Mouse (Mus musculus) large intestine, adult 2 months (tissue): ENCODE results near the gene Mlst8. TPM values are rescaled to one million over a fixed set of nuclear protein-coding genes. Genes with fewer than 3 reads are reported as not detected.
A peak's percentile ranks its signal among the peaks of the same experiment; 100 is the strongest.
"Not testable (repeated sequence)": the region's sequence is repeated elsewhere in the genome, so short reads cannot be mapped to it uniquely, and the experiment has no call there.

Source experiments
- DNase-seq: peaks from one replicate; pipeline ENCODE4 v3.0.0-alpha.2; 2012; ENCODE audit warnings: low read depth, low spot score
- WGBS: fragments of 180-500 bp; shearing (Covaris S2); methylation state at CpG from one replicate; pipeline ENCODE4 v1.1.7; 2018; 5-methylcytosine and 5-hydroxymethylcytosine counted together
- polyA plus RNA-seq: library from polyadenylated mRNA; depleted of rRNA; stranded (reverse); fragments of >200 nt; gene quantifications from 2 replicates; pipeline ENCODE4 v1.2.3, GENCODE M21; 2012

The Mlst8 gene
- polyA plus RNA-seq, 1 experiment, result 43.0 TPM

- under 1% methylated on average over 68 of the region's 68 CpGs for WGBS
Observed at GRCm38 (mm10) chr17:24470701-24471527, 8.0 kb downstream of the Mlst8 start.

GRCm38 (mm10) chr17:24469910-24470602 lies 8.8 kb downstream of the Mlst8 start, which contains the start of the genes E4f1 and Pgp:
Gene E4f1 (minus strand): TSS chr17:24470313.
Gene Pgp (plus strand): TSS chr17:24470392.
- DNase-seq, result peak; percentile 87
- 1% methylated on average over 75 of the region's 75 CpGs for WGBS

More at GRCm38 (mm10) chr17:24470701-24471527, 8.0 kb downstream of the Mlst8 start:
- DNase-seq, result no peak

- 18% methylated on average over 7 of the region's 7 CpGs for WGBS
- DNase-seq, result no peak
Observed at GRCm38 (mm10) chr17:24469336-24469909, 9.5 kb downstream of the Mlst8 start.

- no peak for DNase-seq
- WGBS, result 95% methylated on average over 5 of the region's 5 CpGs
Observed at GRCm38 (mm10) chr17:24468636-24469246, 10.1 kb downstream of the Mlst8 start.

GRCm38 (mm10) chr17:24463374-24464133 lies 15.3 kb downstream of the Mlst8 start:
- 28% methylated on average over 6 of the region's 6 CpGs for WGBS
- DNase-seq, result no peak

- WGBS, result 98% methylated on average over 1 of the region's 1 CpGs
- DNase-seq, result no peak
Observed at GRCm38 (mm10) chr17:24462932-24463331, 15.9 kb downstream of the Mlst8 start.

GRCm38 (mm10) chr17:24461580-24461979 lies 17.3 kb downstream of the Mlst8 start:
- DNase-seq, result no peak
- 30% methylated on average over 2 of the region's 2 CpGs for WGBS

- not testable (repeated sequence) for DNase-seq
- 42% methylated on average over 10 of the region's 10 CpGs for WGBS
Observed at GRCm38 (mm10) chr17:24455523-24456206, 23.2 kb downstream of the Mlst8 start.

GRCm38 (mm10) chr17:24454756-24455522 lies 23.9 kb downstream of the Mlst8 start:
- peak; percentile 98 for DNase-seq
- under 1% methylated on average over 67 of the region's 67 CpGs for WGBS

- 1% methylated on average over 14 of the region's 14 CpGs for WGBS
- no peak for DNase-seq
Observed at GRCm38 (mm10) chr17:24454218-24454755, 24.6 kb downstream of the Mlst8 start.

- WGBS, result 22% methylated on average over 2 of the region's 2 CpGs
- no peak for DNase-seq
Observed at GRCm38 (mm10) chr17:24453372-24453771, 25.5 kb downstream of the Mlst8 start.

- DNase-seq, result no peak
- 76% methylated on average over 6 of the region's 6 CpGs for WGBS
Observed at GRCm38 (mm10) chr17:24451220-24451619, 27.7 kb downstream of the Mlst8 start.

GRCm38 (mm10) chr17:24449507-24449906 lies 29.4 kb downstream of the Mlst8 start:
- 87% methylated on average over 6 of the region's 6 CpGs for WGBS
- DNase-seq, result no peak

GRCm38 (mm10) chr17:24446590-24446989 lies 32.3 kb downstream of the Mlst8 start:
- DNase-seq, result no peak
- WGBS, result 93% methylated on average over 8 of the region's 8 CpGs

- WGBS, result 77% methylated on average over 4 of the region's 4 CpGs
- no peak for DNase-seq
Observed at GRCm38 (mm10) chr17:24443409-24443808, 35.5 kb downstream of the Mlst8 start.

- no peak for DNase-seq
- WGBS, result 52% methylated on average over 7 of the region's 7 CpGs
Observed at GRCm38 (mm10) chr17:24442632-24443155, 36.2 kb downstream of the Mlst8 start, which contains the start of gene Dnase1l2. Gene Dnase1l2 (minus strand): TSS chr17:24443105.

- DNase-seq, result no peak
- 51% methylated on average over 14 of the region's 14 CpGs for WGBS
Observed at GRCm38 (mm10) chr17:24442107-24442506, 36.8 kb downstream of the Mlst8 start.
